21 mouse cellular contexts compared by ENCODE assay signal in the genomic region with DNA sequence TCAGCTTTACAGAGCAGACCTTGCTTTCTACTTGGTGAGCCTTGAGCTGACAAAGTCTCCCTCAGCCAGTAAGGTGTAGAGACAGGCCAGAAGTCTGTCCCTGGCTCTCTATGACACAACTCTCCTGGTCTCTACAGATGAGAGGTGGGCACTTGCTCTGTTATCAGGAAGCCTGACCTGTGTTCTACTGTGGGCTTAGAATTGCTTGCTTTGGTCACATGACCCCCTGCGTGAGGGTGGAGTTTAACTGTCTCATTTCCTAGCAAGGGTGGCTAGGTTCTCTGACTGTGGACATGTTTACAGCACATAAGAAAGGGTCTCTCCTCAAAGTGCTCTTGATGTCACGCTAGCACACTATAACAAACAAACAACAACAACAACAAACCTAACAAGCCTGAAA.
DNase-seq lines count a peak whose midpoint lies in the region; ATAC-seq and TF ChIP-seq lines count a peak whose summit lies in the region.
"Had no signal": no experiment of that assay in that cellular context is flagged by ENCODE, and none has a peak within 500 bp of the region (broad histone marks: within the 10 kb centered on the region; RNA-seq: fewer than 3 reads in every experiment).

No protein-coding gene starts in this region.

- H3K4me2 ChIP-seq in embryonic facial prominence, embryonic 15.5 days (replicated peaks), result no peak overlapping the region
- no peak overlapping the region for H3K4me2 ChIP-seq in midbrain, embryonic 11.5 days
- H3K4me2 ChIP-seq in midbrain, embryonic 15.5 days, result no peak overlapping the region
- H3K4me2 ChIP-seq in liver, postnatal 0 days (ENCODE audit: low read depth, low read length), result no peak overlapping the region
- H3K4me2 ChIP-seq: forebrain, embryonic 13.5 days; heart, embryonic 12.5 days; hindbrain, embryonic 15.5 days; limb, embryonic 15.5 days; neural tube, embryonic 13.5 days had no signal

- TF ChIP-seq CTCF in liver, postnatal 0 days (IDR thresholded peaks at IDR 0.05; ENCODE audit: low read depth), result no peak

- no peaks in the 10 kb centered on the region for H3K27me3 ChIP-seq in embryonic facial prominence, embryonic 15.5 days
- no peaks in the 10 kb centered on the region for H3K27me3 ChIP-seq in embryonic facial prominence, embryonic 10.5 days (replicated peaks; ENCODE audit: low read depth, poor library complexity, severe bottlenecking)
- H3K27me3 ChIP-seq in midbrain, embryonic 11.5 days (ENCODE audit: control insufficient read depth, insufficient read depth, low read length), result no peaks in the 10 kb centered on the region
- no peaks in the 10 kb centered on the region for H3K27me3 ChIP-seq in midbrain, embryonic 15.5 days (replicated peaks)
- H3K27me3 ChIP-seq in liver, postnatal 0 days (ENCODE audit: insufficient read depth, low read length), result no peaks in the 10 kb centered on the region
- H3K27me3 ChIP-seq: forebrain, embryonic 13.5 days; heart, embryonic 12.5 days; hindbrain, embryonic 15.5 days; limb, embryonic 15.5 days; neural tube, embryonic 13.5 days had no signal

- WGBS in embryonic facial prominence, embryonic 15.5 days, result 97% methylated on average over 2 of the region's 2 CpGs
- 88% methylated on average over 2 of the region's 2 CpGs for WGBS in embryonic facial prominence, embryonic 10.5 days
- WGBS in midbrain, embryonic 11.5 days, result 87% methylated on average over 2 of the region's 2 CpGs
- WGBS in midbrain, embryonic 15.5 days, result 96% methylated on average over 2 of the region's 2 CpGs
- WGBS in liver, postnatal 0 days (ENCODE audit: insufficient replicate concordance), result 77% methylated on average over 2 of the region's 2 CpGs

- no peak for TF ChIP-seq EP300 in liver, postnatal 0 days (IDR thresholded peaks at IDR 0.05; ENCODE audit: low read depth)

- intact Hi-C loops in left cerebral cortex, postnatal 4 days (cut with DNase I), result no loop called here

- no peak overlapping the region for H3K4me3 ChIP-seq in embryonic facial prominence, embryonic 15.5 days (replicated peaks)
- no peak overlapping the region for H3K4me3 ChIP-seq in embryonic facial prominence, embryonic 10.5 days
- H3K4me3 ChIP-seq in midbrain, embryonic 11.5 days (ENCODE audit: low read depth, low read length), result no peak overlapping the region
- no peak overlapping the region for H3K4me3 ChIP-seq in midbrain, embryonic 15.5 days
- H3K4me3 ChIP-seq in liver, postnatal 0 days (ENCODE audit: low read depth, low read length), result no peak overlapping the region
- H3K4me3 ChIP-seq: forebrain, embryonic 13.5 days; heart, embryonic 12.5 days; hindbrain, embryonic 10.5 days; hindbrain, embryonic 15.5 days; limb, embryonic 10.5 days; limb, embryonic 15.5 days; midbrain, embryonic 10.5 days; neural tube, embryonic 13.5 days had no signal

- H3K36me3 ChIP-seq in embryonic facial prominence, embryonic 15.5 days, result 0 out of 2 replicates have a peak, but pooled peaks cover 3% of the 10 kb centered on the region
- H3K36me3 ChIP-seq in embryonic facial prominence, embryonic 10.5 days (replicated peaks), result peaks cover 3% of the 10 kb centered on the region; the same call in 1 of the 2 replicates
- no peaks in the 10 kb centered on the region for H3K36me3 ChIP-seq in midbrain, embryonic 11.5 days (ENCODE audit: control insufficient read depth, insufficient read depth, low read length)
- H3K36me3 ChIP-seq in midbrain, embryonic 15.5 days (replicated peaks), result no peaks in the 10 kb centered on the region
- no peaks in the 10 kb centered on the region for H3K36me3 ChIP-seq in liver, postnatal 0 days (replicated peaks; ENCODE audit: insufficient read depth, low read length)
- H3K36me3 ChIP-seq: heart, embryonic 12.5 days; limb, embryonic 10.5 days; limb, embryonic 15.5 days had no signal

- no peaks in the 10 kb centered on the region for H3K4me1 ChIP-seq in embryonic facial prominence, embryonic 15.5 days
- H3K4me1 ChIP-seq in embryonic facial prominence, embryonic 10.5 days, result peaks cover 13% of the 10 kb centered on the region
- no peaks in the 10 kb centered on the region; the same call in 1 of the 2 replicates for H3K4me1 ChIP-seq in midbrain, embryonic 11.5 days (ENCODE audit: control insufficient read depth, insufficient read depth, low read length)
- H3K4me1 ChIP-seq in midbrain, embryonic 15.5 days, result peaks cover 16% of the 10 kb centered on the region
- peaks cover 12% of the 10 kb centered on the region for H3K4me1 ChIP-seq in liver, postnatal 0 days (ENCODE audit: insufficient read depth)
- H3K4me1 ChIP-seq: heart, embryonic 12.5 days; limb, embryonic 15.5 days had no signal

- no peak overlapping the region for H3K9ac ChIP-seq in embryonic facial prominence, embryonic 15.5 days
- H3K9ac ChIP-seq in midbrain, embryonic 11.5 days (ENCODE audit: low read length), result no peak overlapping the region
- H3K9ac ChIP-seq in midbrain, embryonic 15.5 days, result no peak overlapping the region
- no peak overlapping the region for H3K9ac ChIP-seq in liver, postnatal 0 days (replicated peaks)
- H3K9ac ChIP-seq: forebrain, embryonic 13.5 days; heart, embryonic 12.5 days; hindbrain, embryonic 15.5 days; limb, embryonic 15.5 days; neural tube, embryonic 13.5 days had no signal

- DNase-seq in embryonic facial prominence, embryonic 10.5 days (ENCODE audit: low spot score), result no peak
- DNase-seq in midbrain, embryonic 11.5 days (ENCODE audit: low spot score, missing footprints), result peak; percentile 66
- DNase-seq in liver, postnatal 0 days, result no peak
- DNase-seq in layer of hippocampus, adult 8-10 months (ENCODE audit: low spot score in 2 of 2), result no peak
- DNase-seq in left cerebral cortex, postnatal 4 days, result no peak
- DNase-seq: gastrocnemius, postnatal 25 days; right cerebral cortex, postnatal 4 days; thymus, adult 2 months; thymus, postnatal 4 days had no signal

- 0 out of 2 replicates have a peak, but pooled peaks have one; percentile 18 for ATAC-seq in embryonic facial prominence, embryonic 15.5 days (ENCODE audit: insufficient number of reproducible peaks, low FRiP score, low TSS enrichment, low read depth)
- ATAC-seq in midbrain, embryonic 11.5 days (ENCODE audit: low FRiP score), result no peak
- no peak for ATAC-seq in midbrain, embryonic 15.5 days (replicated peaks)
- peak; percentile 29 for ATAC-seq in liver, postnatal 0 days
- ATAC-seq: CD4-positive, CD25-positive, alpha-beta regulatory T cell, adult 4 months; forebrain, embryonic 13.5 days; inflammation-experienced regulatory T-cells, adult 6 months had no signal

- H3K9me3 ChIP-seq in embryonic facial prominence, embryonic 15.5 days (replicated peaks), result no peaks in the 10 kb centered on the region
- H3K9me3 ChIP-seq in embryonic facial prominence, embryonic 10.5 days, result peaks cover 7% of the 10 kb centered on the region; the same call in 1 of the 2 replicates
- no peaks in the 10 kb centered on the region for H3K9me3 ChIP-seq in midbrain, embryonic 11.5 days (ENCODE audit: control insufficient read depth, low read length)
- H3K9me3 ChIP-seq in midbrain, embryonic 15.5 days, result no peaks in the 10 kb centered on the region
- H3K9me3 ChIP-seq in liver, postnatal 0 days (ENCODE audit: low read length), result no peaks in the 10 kb centered on the region
- H3K9me3 ChIP-seq: forebrain, embryonic 13.5 days; hindbrain, embryonic 15.5 days; limb, embryonic 10.5 days; limb, embryonic 15.5 days; neural tube, embryonic 13.5 days had no signal

- H3K27ac ChIP-seq in embryonic facial prominence, embryonic 15.5 days (replicated peaks), result no peak overlapping the region
- H3K27ac ChIP-seq in embryonic facial prominence, embryonic 10.5 days (replicated peaks), result no peak overlapping the region
- H3K27ac ChIP-seq in midbrain, embryonic 11.5 days (ENCODE audit: low read depth, low read length), result no peak overlapping the region
- H3K27ac ChIP-seq in midbrain, embryonic 15.5 days, result no peak overlapping the region
- H3K27ac ChIP-seq in liver, postnatal 0 days (ENCODE audit: low read depth), result no peak overlapping the region
- H3K27ac ChIP-seq: forebrain, embryonic 13.5 days; hindbrain, embryonic 10.5 days; hindbrain, embryonic 15.5 days; limb, embryonic 10.5 days; limb, embryonic 15.5 days; neural tube, embryonic 13.5 days had no signal

Comparison
In these comparisons a context has a peak if more than half of its experiments do, and no peak if none do; other contexts are left out.
1. ATAC-seq: peak in embryonic facial prominence, embryonic 15.5 days (single experiment) and liver, postnatal 0 days (single experiment); none in midbrain, embryonic 11.5 days (single experiment) and midbrain, embryonic 15.5 days (single experiment).